Mouse (Mus musculus) midbrain, embryonic 13.5 days (tissue): ENCODE measurements around the gene Grik4. TPM values are rescaled to one million over a fixed set of nuclear protein-coding genes. Genes with fewer than 3 reads are reported as not detected.

Source experiments
- ATAC-seq: fragments of 200-750 bp; cut with Nextera tagmentation; 2 replicates; pipeline ENCODE4 v1.8.0; 2017; ENCODE audit warnings: mild to moderate bottlenecking, moderate TSS enrichment, moderate library complexity
- H3K27ac ChIP-seq: fragments of 300-500 bp; sonication (generic); 2 replicates; pipeline ENCODE4 v1.5.1; 2015; ENCODE audit warnings: inconsistent platforms, mild to moderate bottlenecking, moderate library complexity
- H3K27me3 ChIP-seq: fragments of 300-500 bp; sonication (generic); 2 replicates; pipeline ENCODE4 v1.6.1; 2015; ENCODE audit warnings: mild to moderate bottlenecking, inconsistent platforms
- H3K36me3 ChIP-seq: fragments of 300-500 bp; sonication (generic); 2 replicates; pipeline ENCODE4 v1.6.1; 2015; ENCODE audit warnings: mild to moderate bottlenecking, inconsistent platforms
- H3K4me1 ChIP-seq: fragments of 300-500 bp; sonication (generic); replicated peaks from 2 replicates; pipeline ENCODE4 v1.6.1; 2015; ENCODE audit warnings: inconsistent platforms
- H3K4me2 ChIP-seq: fragments of 300-500 bp; sonication (generic); replicated peaks from 2 replicates; pipeline ENCODE4 v1.6.1; 2015; ENCODE audit warnings: moderate library complexity, mild to moderate bottlenecking, inconsistent platforms
- H3K4me3 ChIP-seq: fragments of 300-500 bp; sonication (generic); replicated peaks from 2 replicates; pipeline ENCODE4 v1.5.1; 2015; ENCODE audit warnings: mild to moderate bottlenecking, inconsistent platforms
- H3K9ac ChIP-seq: fragments of 300-500 bp; sonication (generic); replicated peaks from 2 replicates; pipeline ENCODE4 v1.6.1; 2015; ENCODE audit warnings: mild to moderate bottlenecking, inconsistent platforms
- H3K9me3 ChIP-seq: fragments of 300-500 bp; sonication (generic); 2 replicates; pipeline ENCODE4 v1.6.1; 2016; ENCODE audit warnings: mild to moderate bottlenecking, inconsistent platforms
- WGBS: fragments of 180-500 bp; shearing (Covaris S2); methylation state at CpG from one replicate; pipeline ENCODE4 v1.1.7; 2015; 5-methylcytosine and 5-hydroxymethylcytosine counted together
- polyA plus RNA-seq: library from polyadenylated mRNA; unstranded; fragments of >200 nt; fragmentation: Nextera tagmentation; extraction: Ambion mirVana; gene quantifications from 2 replicates; pipeline ENCODE4 v1.2.1, GENCODE M21; 2015

The Grik4 gene
- polyA plus RNA-seq, 1 experiment from 2014 or later: 6.8 TPM

GRCm38 (mm10) chr9:42686104-42686503 is 258.2 kb downstream of the Grik4 start:
- WGBS: 72% methylated on average over 5 of the region's 5 CpGs
- H3K27me3 ChIP-seq: no peaks in the 10 kb centered on the region
- ATAC-seq: no peak
- H3K36me3 ChIP-seq: no peaks in the 10 kb centered on the region
- no peak overlapping the region for H3K27ac ChIP-seq
- peaks cover 14% of the 10 kb centered on the region for H3K4me1 ChIP-seq
- H3K4me2 ChIP-seq: no peak overlapping the region
- no peaks in the 10 kb centered on the region for H3K9me3 ChIP-seq
- H3K4me3 ChIP-seq: no peak overlapping the region
- H3K9ac ChIP-seq: no peak overlapping the region

DNA sequence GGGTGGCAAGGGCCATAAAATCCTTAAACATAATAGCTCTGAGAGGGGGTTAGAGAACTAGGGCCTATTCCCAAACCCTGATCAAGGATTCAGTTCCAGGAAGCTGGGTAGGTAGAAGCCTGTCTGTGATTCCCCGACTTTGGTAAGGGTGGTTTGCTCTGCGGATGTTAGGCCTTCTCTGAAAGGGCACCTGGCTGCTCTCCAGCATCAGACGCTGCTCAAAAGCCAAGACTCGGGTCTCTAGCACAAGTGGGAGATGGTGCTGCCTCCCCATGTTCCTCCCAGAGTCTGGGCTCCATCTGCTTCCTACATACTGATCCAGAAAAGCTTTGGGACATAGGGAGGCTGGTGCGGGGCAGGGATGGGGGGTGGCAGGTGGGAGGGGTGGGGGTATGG is 270.3 kb downstream of the Grik4 start:
- Histone ChIP-seq H3K9me3 (no peaks in the 10 kb centered on the region), H3K4me3 (no peak overlapping the region), H3K9ac (no peak overlapping the region; the same call in 1 of the 2 replicates), H3K4me1 (peaks cover 42% of the 10 kb centered on the region), H3K4me2 (no peak overlapping the region), H3K27me3 (no peaks in the 10 kb centered on the region), H3K27ac (peak overlapping the region; percentile 55), H3K36me3 (no peaks in the 10 kb centered on the region)
- 81% methylated on average over 5 of the region's 5 CpGs for WGBS
- ATAC-seq: no peak

GRCm38 (mm10) chr9:42673385-42674016 is 270.8 kb downstream of the Grik4 start:
- 64% methylated on average over 12 of the region's 12 CpGs for WGBS
- Histone ChIP-seq H3K4me2 (no peak overlapping the region), H3K27ac (peak overlapping the region; percentile 55), H3K4me3 (no peak overlapping the region), H3K9ac (peak overlapping the region; percentile 10), H3K36me3 (no peaks in the 10 kb centered on the region), H3K27me3 (no peaks in the 10 kb centered on the region), H3K4me1 (peaks cover 42% of the 10 kb centered on the region), H3K9me3 (no peaks in the 10 kb centered on the region)
- ATAC-seq: peak; percentile 64

- peak; percentile 51; the same call in 1 of the 2 replicates for ATAC-seq
- Histone ChIP-seq H3K9ac (0 out of 2 replicates have a peak overlapping the region, but pooled peaks have one; percentile 10), H3K36me3 (no peaks in the 10 kb centered on the region), H3K9me3 (no peaks in the 10 kb centered on the region), H3K4me3 (no peak overlapping the region), H3K27me3 (no peaks in the 10 kb centered on the region), H3K4me1 (peaks cover 42% of the 10 kb centered on the region), H3K27ac (peak overlapping the region; percentile 55), H3K4me2 (no peak overlapping the region)
- 68% methylated on average over 8 of the region's 8 CpGs for WGBS
These were observed 271.3 kb downstream of the Grik4 start for GRCm38 (mm10) chr9:42672982-42673381.

DNA sequence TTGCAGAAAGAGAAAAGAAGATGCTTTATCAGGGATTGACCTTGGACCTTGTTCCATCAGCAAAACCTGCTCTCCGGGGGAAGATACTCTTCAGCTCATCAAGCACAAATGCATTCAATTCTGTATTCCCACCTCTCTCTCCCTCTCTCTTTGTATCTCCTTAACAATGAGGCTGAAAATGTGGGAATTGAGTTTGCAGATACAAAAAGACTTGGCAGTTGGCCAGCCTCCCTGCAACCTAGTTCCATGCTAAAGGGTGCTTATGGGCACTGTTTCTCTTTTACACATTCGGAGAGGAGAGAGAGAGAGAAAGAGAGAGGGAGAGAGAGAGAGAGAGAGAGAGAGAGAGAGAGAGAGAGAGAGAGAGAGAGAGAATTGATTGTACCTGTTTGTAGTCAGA is 273.7 kb downstream of the Grik4 start:
- Histone ChIP-seq H3K27ac (peak overlapping the region; percentile 36), H3K4me2 (no peak overlapping the region), H3K4me3 (no peak overlapping the region), H3K9me3 (no peaks in the 10 kb centered on the region), H3K36me3 (no peaks in the 10 kb centered on the region), H3K9ac (no peak overlapping the region), H3K27me3 (no peaks in the 10 kb centered on the region), H3K4me1 (peaks cover 42% of the 10 kb centered on the region)
- ATAC-seq: no peak
- 32% methylated on average over 2 of the region's 2 CpGs for WGBS

- Histone ChIP-seq H3K9ac (no peak overlapping the region), H3K36me3 (no peaks in the 10 kb centered on the region), H3K27me3 (no peaks in the 10 kb centered on the region), H3K9me3 (no peaks in the 10 kb centered on the region), H3K4me2 (no peak overlapping the region), H3K4me3 (no peak overlapping the region), H3K27ac (no peak overlapping the region), H3K4me1 (peaks cover 33% of the 10 kb centered on the region)
- no peak for ATAC-seq
- whole genome bisulfite sequencing: 53% methylated on average over 1 of the region's 1 CpGs
These were observed 282.8 kb downstream of the Grik4 start for GRCm38 (mm10) chr9:42661481-42661880.

GRCm38 (mm10) chr9:42652756-42653155 is 291.5 kb downstream of the Grik4 start:
- H3K4me1 ChIP-seq: peaks cover 41% of the 10 kb centered on the region
- H3K9ac ChIP-seq: no peak overlapping the region
- H3K9me3 ChIP-seq: no peaks in the 10 kb centered on the region
- no peak for ATAC-seq
- H3K27me3 ChIP-seq: no peaks in the 10 kb centered on the region
- H3K4me3 ChIP-seq: no peak overlapping the region
- H3K4me2 ChIP-seq: no peak overlapping the region
- no peaks in the 10 kb centered on the region for H3K36me3 ChIP-seq
- H3K27ac ChIP-seq: no peak overlapping the region
- WGBS: 74% methylated on average over 2 of the region's 2 CpGs

DNA sequence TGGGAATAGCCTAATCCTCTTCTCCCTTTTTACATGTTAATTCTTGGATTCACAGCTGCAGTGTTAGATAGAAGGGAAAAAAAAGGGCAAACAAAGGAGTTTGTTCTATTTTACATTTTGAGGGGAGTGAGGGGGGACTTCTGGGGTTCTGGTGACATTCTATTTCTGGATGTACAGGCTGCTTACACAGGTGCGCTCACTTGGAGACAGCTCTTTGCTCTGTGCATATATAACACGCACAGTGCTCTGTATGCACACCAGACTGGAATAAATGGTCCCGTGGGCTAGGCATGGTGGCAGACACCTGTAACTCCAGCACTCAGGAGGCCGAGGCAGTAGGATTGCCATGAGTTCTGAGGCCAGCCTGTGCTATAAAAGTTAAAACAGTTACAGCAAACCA is 292.0 kb downstream of the Grik4 start:
- no peak overlapping the region for H3K4me2 ChIP-seq
- H3K27me3 ChIP-seq: no peaks in the 10 kb centered on the region
- H3K4me3 ChIP-seq: no peak overlapping the region
- WGBS: 40% methylated on average over 4 of the region's 4 CpGs
- H3K36me3 ChIP-seq: no peaks in the 10 kb centered on the region
- peak; percentile 53 for ATAC-seq
- H3K9me3 ChIP-seq: no peaks in the 10 kb centered on the region
- H3K27ac ChIP-seq: 0 out of 2 replicates have a peak overlapping the region, but pooled peaks have one; percentile 30
- peaks cover 37% of the 10 kb centered on the region for H3K4me1 ChIP-seq
- no peak overlapping the region for H3K9ac ChIP-seq

- no peaks in the 10 kb centered on the region for H3K36me3 ChIP-seq
- ATAC-seq: no peak
- peaks cover 34% of the 10 kb centered on the region for H3K4me1 ChIP-seq
- 73% methylated on average over 5 of the region's 5 CpGs for WGBS
- no peak overlapping the region for H3K9ac ChIP-seq
- H3K9me3 ChIP-seq: no peaks in the 10 kb centered on the region
- H3K4me3 ChIP-seq: no peak overlapping the region
- no peak overlapping the region for H3K4me2 ChIP-seq
- H3K27me3 ChIP-seq: no peaks in the 10 kb centered on the region
- H3K27ac ChIP-seq: no peak overlapping the region
These were observed 294.4 kb downstream of the Grik4 start for GRCm38 (mm10) chr9:42649872-42650271.

DNA sequence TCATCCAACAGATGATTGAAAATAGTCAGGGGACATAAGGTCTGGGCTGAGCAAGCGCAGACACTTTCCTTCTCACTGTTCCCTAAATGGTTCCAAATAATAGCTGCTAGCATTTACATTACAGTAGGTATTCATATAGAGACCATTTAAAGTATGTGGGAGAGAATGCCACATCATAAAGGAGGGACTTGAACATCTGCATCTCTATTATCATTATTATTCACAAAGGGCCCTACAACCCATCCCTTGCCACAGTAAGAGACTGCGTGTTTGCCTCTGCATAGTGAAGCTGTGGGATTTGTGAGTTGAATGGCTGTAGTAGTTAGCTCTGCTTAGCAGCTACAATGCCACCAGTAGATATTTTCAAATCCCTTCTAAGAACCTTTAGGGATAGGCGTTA is 296.2 kb downstream of the Grik4 start:
- no peak overlapping the region for H3K4me3 ChIP-seq
- no peaks in the 10 kb centered on the region for H3K27me3 ChIP-seq
- H3K9me3 ChIP-seq: no peaks in the 10 kb centered on the region
- 86% methylated on average over 3 of the region's 3 CpGs for WGBS
- ATAC-seq: no peak
- no peak overlapping the region for H3K4me2 ChIP-seq
- H3K27ac ChIP-seq: no peak overlapping the region
- peaks cover 34% of the 10 kb centered on the region for H3K4me1 ChIP-seq
- no peak overlapping the region for H3K9ac ChIP-seq
- no peaks in the 10 kb centered on the region for H3K36me3 ChIP-seq

GRCm38 (mm10) chr9:42647596-42647995 is 296.7 kb downstream of the Grik4 start:
- no peak overlapping the region for H3K4me2 ChIP-seq
- H3K9ac ChIP-seq: no peak overlapping the region
- no peak overlapping the region for H3K4me3 ChIP-seq
- no peaks in the 10 kb centered on the region for H3K36me3 ChIP-seq
- H3K27me3 ChIP-seq: no peaks in the 10 kb centered on the region
- WGBS: 71% methylated on average over 3 of the region's 3 CpGs
- peaks cover 35% of the 10 kb centered on the region for H3K4me1 ChIP-seq
- ATAC-seq: no peak
- no peak overlapping the region for H3K27ac ChIP-seq
- no peaks in the 10 kb centered on the region for H3K9me3 ChIP-seq

DNA sequence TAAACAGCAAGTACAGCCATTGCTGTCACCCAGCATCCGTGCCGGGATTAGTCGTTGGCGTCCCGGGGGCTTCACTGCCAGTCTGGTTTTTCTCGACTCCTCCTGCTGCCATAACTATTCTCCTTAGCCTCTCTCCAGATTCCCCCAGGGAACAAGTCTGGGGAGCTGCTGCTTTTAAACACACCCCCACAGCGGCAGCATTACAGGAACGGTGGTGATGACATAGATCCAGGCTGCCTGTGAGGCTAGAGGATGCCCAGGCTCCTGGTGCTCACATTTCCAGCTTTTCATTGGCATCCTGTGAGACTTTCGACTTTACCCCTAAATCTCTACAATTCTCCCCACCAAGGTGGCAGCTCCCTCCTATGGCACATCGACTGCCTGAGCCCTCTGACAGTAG is 297.5 kb downstream of the Grik4 start:
- Histone ChIP-seq H3K9me3 (no peaks in the 10 kb centered on the region), H3K27ac (no peak overlapping the region), H3K4me2 (no peak overlapping the region), H3K36me3 (no peaks in the 10 kb centered on the region), H3K4me3 (no peak overlapping the region), H3K27me3 (no peaks in the 10 kb centered on the region), H3K9ac (no peak overlapping the region), H3K4me1 (peaks cover 35% of the 10 kb centered on the region)
- WGBS: 68% methylated on average over 10 of the region's 10 CpGs
- no peak for ATAC-seq

DNA sequence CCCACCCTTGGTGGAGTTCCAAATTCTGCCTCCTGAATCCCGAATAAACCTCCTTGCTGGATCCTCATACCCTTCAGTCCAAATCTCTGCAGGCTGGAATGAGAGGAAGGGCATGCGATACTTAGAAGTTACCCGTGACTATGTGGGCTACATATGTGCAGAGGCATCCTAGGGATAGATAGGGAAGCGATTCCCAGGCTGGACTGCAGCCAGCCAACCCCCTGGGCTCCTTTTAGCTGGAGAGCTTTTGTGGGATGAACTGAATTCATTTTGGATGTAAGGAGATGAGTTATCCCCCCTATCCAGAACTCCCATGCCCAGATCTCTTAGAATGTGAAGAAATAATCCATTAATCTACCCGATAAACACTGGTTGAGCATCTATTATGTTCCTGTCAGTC is 299.1 kb downstream of the Grik4 start:
- H3K4me1 ChIP-seq: peaks cover 31% of the 10 kb centered on the region
- no peak overlapping the region for H3K9ac ChIP-seq
- no peak for ATAC-seq
- no peak overlapping the region for H3K27ac ChIP-seq
- H3K4me3 ChIP-seq: no peak overlapping the region
- H3K36me3 ChIP-seq: no peaks in the 10 kb centered on the region
- H3K9me3 ChIP-seq: no peaks in the 10 kb centered on the region
- no peak overlapping the region for H3K4me2 ChIP-seq
- no peaks in the 10 kb centered on the region for H3K27me3 ChIP-seq
- WGBS: 85% methylated on average over 5 of the region's 5 CpGs
